Mouse (Mus musculus): ENCODE data around the gene Gpt2.

DNA sequence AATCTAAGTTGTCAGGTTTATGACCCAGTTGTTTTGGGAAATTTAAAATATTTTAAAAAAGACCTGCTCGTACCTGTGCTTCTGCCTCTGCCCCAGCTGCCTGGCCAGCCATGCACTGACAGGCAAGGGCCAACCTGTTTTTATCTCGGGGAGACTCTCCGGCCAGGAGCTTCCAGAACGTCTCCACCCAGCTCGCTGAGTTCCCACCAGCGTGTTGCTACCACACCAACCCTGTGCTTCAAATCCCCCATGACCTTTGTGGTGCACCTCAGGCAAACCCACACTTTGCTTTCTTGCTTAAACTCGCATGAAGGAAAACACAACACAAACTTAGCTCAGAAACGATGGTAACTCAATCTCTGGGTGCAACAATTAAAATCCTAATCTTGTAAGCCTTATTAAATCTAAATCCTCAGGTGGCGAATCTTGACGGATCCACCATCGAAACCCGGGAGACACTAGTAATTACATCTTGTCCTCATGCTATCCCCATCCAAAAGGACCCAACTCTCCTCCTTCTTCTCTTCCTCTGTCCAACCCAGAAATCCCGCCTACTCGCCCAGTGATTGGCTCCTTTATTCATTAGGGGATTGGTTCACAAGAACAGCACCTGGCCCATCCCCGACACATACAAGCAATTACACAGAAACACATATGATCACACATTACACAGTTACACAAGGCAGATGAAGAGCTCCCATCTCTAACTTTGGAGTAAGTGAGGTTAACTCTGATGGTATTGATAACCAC is 46.3 kb upstream of the Gpt2 start:
- no peak for TF ChIP-seq CTCF (IDR thresholded peaks at IDR 0.05; ENCODE audit: low read depth, low read length)
- no peak for TF ChIP-seq EP300 (IDR thresholded peaks at IDR 0.05; ENCODE audit: insufficient read depth, low read depth, low read length)
- peak; percentile 28 for TF ChIP-seq POLR2A (IDR thresholded peaks at IDR 0.05; ENCODE audit: insufficient read depth, low read length)
